Mouse (Mus musculus): ENCODE data around the gene Spag5. TPM values are rescaled to one million over a fixed set of nuclear protein-coding genes. Genes with fewer than 3 reads are reported as not detected.

Gene Spag5
- polyA plus RNA-seq, 1 experiment from 2014 or later: 28.5 TPM

DNA sequence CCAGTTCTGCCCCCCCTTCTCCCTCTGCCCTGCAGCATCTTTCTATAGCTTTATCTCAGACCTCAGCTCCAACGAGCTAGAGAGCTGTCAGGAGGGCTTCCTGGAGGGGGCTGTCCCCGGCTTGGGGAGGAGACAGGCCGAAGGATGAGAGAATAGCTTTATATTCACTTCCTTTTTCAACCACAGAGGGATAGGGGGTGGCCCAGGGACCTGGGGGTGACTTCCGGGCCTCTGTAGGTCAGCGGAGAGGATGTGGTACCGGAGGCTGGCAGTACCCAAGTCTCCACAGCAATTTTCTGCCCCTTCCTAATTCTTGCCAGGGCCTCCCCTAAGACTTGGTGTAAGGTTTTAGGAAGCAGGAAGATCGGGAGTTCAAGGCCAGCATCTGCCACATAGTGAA is 44.5 kb downstream of the Spag5 start:
- H3K4me3 ChIP-seq (ENCODE audit: low read length): no peak overlapping the region
- WGBS: 62% methylated on average over 7 of the region's 7 CpGs
- H3K4me1 ChIP-seq (ENCODE audit: control insufficient read depth, insufficient read depth, low read length): peaks cover 43% of the 10 kb centered on the region
- H3K27ac ChIP-seq (ENCODE audit: low read length): peak overlapping the region; percentile 68
- peak overlapping the region; percentile 40; the same call in 1 of the 2 replicates for H3K4me2 ChIP-seq (ENCODE audit: low read depth, low read length)
- ATAC-seq (replicated peaks; ENCODE audit: extremely low read depth, insufficient read depth, low FRiP score): no peak
- H3K36me3 ChIP-seq (ENCODE audit: control insufficient read depth, insufficient read depth): peaks cover 9% of the 10 kb centered on the region
- H3K9ac ChIP-seq (ENCODE audit: low read length): peak overlapping the region; percentile 60
- no peaks in the 10 kb centered on the region for H3K9me3 ChIP-seq (replicated peaks; ENCODE audit: control insufficient read depth, low read length)
- no peaks in the 10 kb centered on the region for H3K27me3 ChIP-seq (ENCODE audit: control insufficient read depth, insufficient read depth, low read length)

DNA sequence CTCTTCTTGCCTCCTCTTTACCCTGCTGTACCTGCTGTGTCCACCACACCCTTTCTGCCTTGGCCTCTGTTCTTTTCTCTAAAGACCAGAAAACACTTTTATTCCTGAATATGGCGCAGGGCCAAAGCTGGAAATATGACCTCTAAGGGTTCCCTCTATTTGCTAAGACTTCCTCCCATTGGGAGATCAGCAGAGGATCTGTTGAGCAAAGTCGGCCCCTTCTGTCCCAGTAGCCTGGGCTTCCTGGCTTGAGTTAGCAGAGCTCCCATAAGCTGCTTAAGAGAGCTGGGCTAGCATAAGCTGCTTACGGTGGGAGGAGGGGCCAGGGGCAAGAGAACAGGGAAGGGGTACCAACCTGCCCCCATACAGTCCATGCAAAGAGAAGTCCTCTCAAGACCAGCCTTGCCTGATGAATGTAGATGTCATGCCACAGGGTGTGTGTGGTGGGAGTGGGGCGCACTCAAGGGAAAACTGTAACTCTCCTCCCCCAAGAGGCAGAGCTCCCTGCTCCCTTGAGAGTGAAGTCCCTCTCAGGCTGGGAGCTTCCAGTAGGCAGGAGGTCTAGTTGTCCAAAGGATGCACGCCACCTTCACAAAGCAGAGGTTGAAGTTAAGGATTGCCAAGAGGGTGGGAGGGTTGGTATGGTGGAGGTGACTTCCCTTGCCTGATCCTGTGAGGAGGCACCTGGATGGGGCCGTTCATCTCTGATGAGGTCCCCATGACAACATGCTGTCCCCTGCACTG is 45.2 kb downstream of the Spag5 start:
- peak overlapping the region; percentile 35; the same call in 1 of the 2 replicates for H3K27ac ChIP-seq (ENCODE audit: low read length)
- no peak for ATAC-seq (replicated peaks; ENCODE audit: extremely low read depth, insufficient read depth, low FRiP score)
- peaks cover 43% of the 10 kb centered on the region for H3K4me1 ChIP-seq (ENCODE audit: control insufficient read depth, insufficient read depth, low read length)
- 75% methylated on average over 6 of the region's 6 CpGs for WGBS
- peak overlapping the region; percentile 11; the same call in 1 of the 2 replicates for H3K9ac ChIP-seq (ENCODE audit: low read length)
- no peaks in the 10 kb centered on the region for H3K27me3 ChIP-seq (ENCODE audit: control insufficient read depth, insufficient read depth, low read length)
- H3K4me2 ChIP-seq (ENCODE audit: low read depth, low read length): no peak overlapping the region
- H3K9me3 ChIP-seq (replicated peaks; ENCODE audit: control insufficient read depth, low read length): no peaks in the 10 kb centered on the region
- H3K4me3 ChIP-seq (ENCODE audit: low read length): no peak overlapping the region
- peaks cover 9% of the 10 kb centered on the region for H3K36me3 ChIP-seq (ENCODE audit: control insufficient read depth, insufficient read depth)

DNA sequence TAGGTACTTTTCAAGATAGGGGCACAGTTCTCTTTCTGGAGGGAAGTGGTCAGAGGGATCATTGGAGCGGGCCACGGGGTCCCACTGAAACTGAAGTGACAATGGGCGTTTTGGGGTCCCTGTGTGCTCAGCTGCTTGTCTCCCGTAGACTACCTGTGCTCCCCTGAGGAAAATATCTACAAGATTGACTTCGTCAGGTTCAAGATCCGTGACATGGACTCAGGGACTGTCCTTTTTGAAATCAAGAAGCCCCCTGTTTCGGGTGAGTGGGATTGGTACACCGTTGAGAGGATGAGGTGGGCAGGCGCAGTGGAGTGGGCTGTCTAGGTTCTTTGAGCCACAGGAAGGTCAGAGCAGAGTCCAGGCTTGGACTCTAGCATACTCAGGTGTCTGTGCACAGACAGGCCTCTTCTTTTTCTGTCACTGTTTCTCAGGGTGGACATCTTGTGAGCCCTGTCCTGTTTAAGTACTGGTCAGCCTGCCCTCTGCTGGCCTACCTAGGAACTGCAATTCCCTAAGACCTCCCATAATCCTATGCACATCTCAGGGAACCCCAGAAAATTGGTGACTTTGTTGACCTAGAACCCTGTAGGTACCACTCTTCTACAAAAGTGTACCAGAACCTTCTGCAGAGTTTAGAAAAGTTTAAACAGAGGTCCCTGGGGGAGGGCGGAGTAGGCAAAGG is 45.9 kb downstream of the Spag5 start:
- no peak for ATAC-seq (replicated peaks; ENCODE audit: extremely low read depth, insufficient read depth, low FRiP score)
- 91% methylated on average over 10 of the region's 10 CpGs for WGBS

DNA sequence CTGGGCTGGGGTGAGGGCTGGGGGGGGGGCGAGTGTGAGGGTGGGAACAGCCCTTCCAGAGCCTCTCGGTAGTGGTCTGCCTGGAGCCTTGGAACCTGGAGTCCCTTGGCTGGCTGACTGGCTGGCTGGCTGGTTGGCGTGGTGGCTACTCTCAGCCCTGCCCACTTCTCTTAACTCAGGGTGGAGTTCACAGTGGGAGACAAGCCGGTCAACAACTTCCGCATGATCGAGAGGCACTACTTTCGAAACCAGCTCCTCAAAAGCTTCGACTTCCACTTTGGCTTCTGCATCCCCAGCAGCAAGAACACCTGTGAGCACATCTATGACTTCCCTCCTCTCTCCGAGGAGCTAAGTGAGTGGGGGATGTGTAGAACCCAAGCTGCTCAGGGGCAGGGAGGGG is 46.6 kb downstream of the Spag5 start:
- peaks cover 9% of the 10 kb centered on the region for H3K36me3 ChIP-seq (ENCODE audit: control insufficient read depth, insufficient read depth)
- WGBS: 76% methylated on average over 9 of the region's 9 CpGs
- peaks cover 41% of the 10 kb centered on the region for H3K4me1 ChIP-seq (ENCODE audit: control insufficient read depth, insufficient read depth, low read length)
- no peaks in the 10 kb centered on the region for H3K27me3 ChIP-seq (ENCODE audit: control insufficient read depth, insufficient read depth, low read length)
- no peaks in the 10 kb centered on the region for H3K9me3 ChIP-seq (replicated peaks; ENCODE audit: control insufficient read depth, low read length)
- H3K9ac ChIP-seq (ENCODE audit: low read length): no peak overlapping the region
- H3K4me3 ChIP-seq (ENCODE audit: low read length): no peak overlapping the region
- H3K4me2 ChIP-seq (ENCODE audit: low read depth, low read length): no peak overlapping the region
- ATAC-seq (replicated peaks; ENCODE audit: extremely low read depth, insufficient read depth, low FRiP score): no peak
- H3K27ac ChIP-seq (ENCODE audit: low read length): no peak overlapping the region

More for the DNA sequence above, 45.9 kb downstream of the Spag5 start:
- H3K9ac ChIP-seq (ENCODE audit: low read length): no peak overlapping the region
- H3K4me1 ChIP-seq (ENCODE audit: control insufficient read depth, insufficient read depth, low read length): peaks cover 43% of the 10 kb centered on the region
- no peak overlapping the region for H3K27ac ChIP-seq (ENCODE audit: low read length)
- H3K4me3 ChIP-seq (ENCODE audit: low read length): no peak overlapping the region
- H3K36me3 ChIP-seq (ENCODE audit: control insufficient read depth, insufficient read depth): peaks cover 9% of the 10 kb centered on the region
- no peaks in the 10 kb centered on the region for H3K9me3 ChIP-seq (replicated peaks; ENCODE audit: control insufficient read depth, low read length)
- no peak overlapping the region for H3K4me2 ChIP-seq (ENCODE audit: low read depth, low read length)
- H3K27me3 ChIP-seq (ENCODE audit: control insufficient read depth, insufficient read depth, low read length): no peaks in the 10 kb centered on the region

DNA sequence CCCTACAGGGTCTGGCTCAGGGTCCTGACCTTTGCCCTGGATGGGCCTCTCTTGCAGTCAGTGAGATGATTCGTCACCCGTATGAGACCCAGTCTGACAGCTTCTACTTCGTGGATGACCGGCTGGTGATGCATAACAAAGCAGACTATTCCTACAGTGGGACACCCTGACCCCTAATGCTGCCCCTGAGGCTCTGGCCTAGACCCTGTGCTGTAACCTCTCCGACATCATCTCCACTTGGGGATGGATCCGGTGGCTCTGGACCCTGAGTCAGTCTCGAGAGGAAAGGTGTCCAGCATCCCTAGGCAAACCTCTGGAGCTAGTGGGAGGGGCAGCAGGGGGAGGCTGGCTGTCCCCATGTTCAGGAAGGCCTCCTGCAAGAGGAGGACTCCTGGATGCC is 47.1 kb downstream of the Spag5 start:
- no peak overlapping the region for H3K4me3 ChIP-seq (ENCODE audit: low read length)
- no peak overlapping the region for H3K9ac ChIP-seq (ENCODE audit: low read length)
- H3K27me3 ChIP-seq (ENCODE audit: control insufficient read depth, insufficient read depth, low read length): no peaks in the 10 kb centered on the region
- no peaks in the 10 kb centered on the region for H3K9me3 ChIP-seq (replicated peaks; ENCODE audit: control insufficient read depth, low read length)
- WGBS: 65% methylated on average over 7 of the region's 7 CpGs
- ATAC-seq (replicated peaks; ENCODE audit: extremely low read depth, insufficient read depth, low FRiP score): no peak
- no peak overlapping the region for H3K4me2 ChIP-seq (ENCODE audit: low read depth, low read length)
- H3K27ac ChIP-seq (ENCODE audit: low read length): no peak overlapping the region
- peaks cover 9% of the 10 kb centered on the region for H3K36me3 ChIP-seq (ENCODE audit: control insufficient read depth, insufficient read depth)
- H3K4me1 ChIP-seq (ENCODE audit: control insufficient read depth, insufficient read depth, low read length): peaks cover 41% of the 10 kb centered on the region

DNA sequence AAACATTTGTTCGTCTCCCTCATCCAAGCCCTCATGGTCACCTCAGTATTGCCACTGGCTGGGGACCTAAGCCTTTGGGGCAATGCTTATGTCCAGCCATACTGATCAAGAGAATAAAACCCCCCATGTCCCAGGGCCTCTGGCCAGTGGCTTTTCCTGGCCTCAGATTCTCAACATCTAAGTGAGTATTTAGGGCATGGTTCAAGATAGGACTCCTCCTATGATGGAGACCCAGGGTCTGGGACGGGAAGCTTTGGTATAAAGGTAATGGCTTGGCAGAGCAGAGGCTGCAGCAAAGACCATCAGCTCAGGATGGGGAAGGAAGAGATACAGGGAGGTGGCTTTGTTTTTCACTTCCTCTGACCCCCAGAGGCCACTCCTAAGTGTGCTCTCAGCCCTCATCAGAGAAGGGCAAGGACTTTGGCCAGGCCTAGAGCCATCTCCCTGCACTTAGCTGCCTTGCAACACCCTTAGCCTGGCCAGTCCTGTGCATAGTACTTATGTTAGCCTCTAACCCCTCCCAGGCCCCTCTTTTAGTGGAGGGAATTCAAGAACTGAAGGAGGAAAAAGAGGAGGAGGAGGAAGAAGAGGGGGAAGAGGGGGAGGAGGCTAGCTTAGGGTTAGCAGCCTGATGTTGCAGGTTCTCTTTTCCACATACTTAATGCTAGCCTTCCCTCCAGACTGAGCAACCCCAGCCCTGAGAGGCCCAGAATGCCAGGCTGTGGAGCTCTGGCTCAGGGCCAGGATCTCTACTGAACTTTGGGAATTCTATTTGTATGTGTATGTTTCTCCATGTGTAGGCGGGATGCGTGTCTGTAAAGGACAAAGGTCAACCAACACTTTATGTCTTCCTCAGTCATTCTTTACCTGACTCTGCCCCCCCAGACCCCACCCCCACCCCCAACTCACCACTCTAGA is 48.4 kb downstream of the Spag5 start:
- Histone ChIP-seq H3K4me2 (ENCODE audit: low read depth, low read length) (no peak overlapping the region), H3K4me1 (ENCODE audit: control insufficient read depth, insufficient read depth, low read length) (peaks cover 33% of the 10 kb centered on the region), H3K36me3 (ENCODE audit: control insufficient read depth, insufficient read depth) (peaks cover 9% of the 10 kb centered on the region), H3K4me3 (ENCODE audit: low read length) (no peak overlapping the region), H3K9ac (ENCODE audit: low read length) (no peak overlapping the region), H3K9me3 (replicated peaks; ENCODE audit: control insufficient read depth, low read length) (no peaks in the 10 kb centered on the region), H3K27me3 (ENCODE audit: control insufficient read depth, insufficient read depth, low read length) (no peaks in the 10 kb centered on the region), H3K27ac (ENCODE audit: low read length) (peak overlapping the region; percentile 9; the same call in 1 of the 2 replicates)
- no peak for ATAC-seq (replicated peaks; ENCODE audit: extremely low read depth, insufficient read depth, low FRiP score)
- WGBS: 59% methylated on average over 4 of the region's 4 CpGs

DNA sequence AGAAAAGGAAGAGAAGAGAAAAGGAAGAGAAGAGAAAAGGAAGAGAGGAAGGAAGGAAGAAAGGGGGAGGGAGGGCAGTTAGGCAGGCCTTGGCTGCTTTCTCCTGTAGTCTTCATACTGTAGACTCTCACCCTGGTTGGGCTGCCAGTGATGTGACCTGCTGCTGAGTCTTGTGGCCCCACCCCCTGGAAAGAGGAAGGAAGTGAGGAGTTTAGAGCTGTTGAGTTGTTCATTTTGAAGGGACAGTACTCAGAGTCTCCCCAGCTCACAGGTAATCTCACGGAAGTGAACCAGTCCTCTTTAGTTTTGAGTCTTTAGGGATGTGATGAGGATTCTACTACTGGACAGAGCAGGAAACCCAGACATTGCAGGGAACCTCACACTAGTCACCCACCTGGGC is 51.8 kb downstream of the Spag5 start:
- H3K27ac ChIP-seq (ENCODE audit: low read length): no peak overlapping the region
- no peak overlapping the region for H3K9ac ChIP-seq (ENCODE audit: low read length)
- H3K27me3 ChIP-seq (ENCODE audit: control insufficient read depth, insufficient read depth, low read length): no peaks in the 10 kb centered on the region
- H3K4me1 ChIP-seq (ENCODE audit: control insufficient read depth, insufficient read depth, low read length): peaks cover 8% of the 10 kb centered on the region
- H3K36me3 ChIP-seq (ENCODE audit: control insufficient read depth, insufficient read depth): peaks cover 9% of the 10 kb centered on the region
- H3K9me3 ChIP-seq (replicated peaks; ENCODE audit: control insufficient read depth, low read length): no peaks in the 10 kb centered on the region
- H3K4me3 ChIP-seq (ENCODE audit: low read length): no peak overlapping the region
- no peak for ATAC-seq (replicated peaks; ENCODE audit: extremely low read depth, insufficient read depth, low FRiP score)
- WGBS: 74% methylated on average over 1 of the region's 1 CpGs
- H3K4me2 ChIP-seq (ENCODE audit: low read depth, low read length): no peak overlapping the region

DNA sequence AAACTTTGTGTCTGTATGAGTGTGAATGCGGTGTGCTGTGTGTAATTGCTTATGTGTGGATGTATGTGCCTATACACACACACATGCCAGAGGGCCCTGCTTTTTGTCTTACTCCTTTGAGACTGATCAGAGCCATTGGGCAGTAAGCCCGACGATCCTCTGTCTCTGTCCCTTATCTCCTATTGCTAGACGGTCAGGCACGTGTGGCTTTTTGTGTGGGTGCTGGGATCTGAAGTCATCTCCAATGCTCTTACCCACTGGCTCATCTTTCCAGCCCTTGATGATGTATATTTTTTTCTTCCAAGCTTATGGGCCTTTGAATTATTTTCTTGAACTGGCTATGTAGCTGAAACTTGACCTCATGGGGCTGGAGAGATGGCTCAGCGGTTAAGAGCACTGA is 53.6 kb downstream of the Spag5 start:
- Histone ChIP-seq H3K9ac (ENCODE audit: low read length) (no peak overlapping the region), H3K4me1 (ENCODE audit: control insufficient read depth, insufficient read depth, low read length) (peaks cover 2% of the 10 kb centered on the region), H3K27me3 (ENCODE audit: control insufficient read depth, insufficient read depth, low read length) (no peaks in the 10 kb centered on the region), H3K9me3 (replicated peaks; ENCODE audit: control insufficient read depth, low read length) (no peaks in the 10 kb centered on the region), H3K36me3 (ENCODE audit: control insufficient read depth, insufficient read depth) (no peaks in the 10 kb centered on the region), H3K4me3 (ENCODE audit: low read length) (no peak overlapping the region), H3K4me2 (ENCODE audit: low read depth, low read length) (no peak overlapping the region), H3K27ac (ENCODE audit: low read length) (no peak overlapping the region)
- no peak for ATAC-seq (replicated peaks; ENCODE audit: extremely low read depth, insufficient read depth, low FRiP score)
- 54% methylated on average over 6 of the region's 6 CpGs for WGBS
